Mouse (Mus musculus) fat pad, adult 2 months (tissue): Measurements from ENCODE around the gene Lmx1a.

Source experiments
- DNase-seq: peaks from one replicate; pipeline ENCODE4 v3.0.0-alpha.2; 2011; ENCODE audit warnings: low read depth, low spot score; ENCODE audit errors: extremely low read depth

Gene Lmx1a

GRCm38 (mm10) chr1:167877931-167878330 lies 188.9 kb downstream of the Lmx1a start:
- DNase-seq: no peak

DNA sequence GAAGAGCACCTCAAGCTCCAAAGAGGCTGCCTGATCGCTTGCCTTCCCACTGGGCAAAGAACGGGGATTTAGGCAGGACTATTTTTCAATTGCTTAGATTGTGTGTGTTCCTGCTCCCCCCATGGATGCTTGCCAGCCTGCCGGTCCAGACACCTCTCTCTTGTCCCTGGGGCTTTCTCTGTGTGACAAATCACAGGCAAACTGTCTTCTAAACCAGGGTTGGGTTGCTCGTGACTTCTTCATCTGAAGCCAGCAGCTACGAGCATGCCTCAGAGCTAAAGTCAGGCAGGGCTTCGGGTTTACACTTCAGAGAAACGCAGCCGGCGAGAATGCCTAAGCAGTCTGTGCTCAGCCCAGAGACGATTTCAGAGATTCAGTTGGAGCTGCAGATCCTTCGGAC lies 189.3 kb downstream of the Lmx1a start:
- no peak for DNase-seq

DNA sequence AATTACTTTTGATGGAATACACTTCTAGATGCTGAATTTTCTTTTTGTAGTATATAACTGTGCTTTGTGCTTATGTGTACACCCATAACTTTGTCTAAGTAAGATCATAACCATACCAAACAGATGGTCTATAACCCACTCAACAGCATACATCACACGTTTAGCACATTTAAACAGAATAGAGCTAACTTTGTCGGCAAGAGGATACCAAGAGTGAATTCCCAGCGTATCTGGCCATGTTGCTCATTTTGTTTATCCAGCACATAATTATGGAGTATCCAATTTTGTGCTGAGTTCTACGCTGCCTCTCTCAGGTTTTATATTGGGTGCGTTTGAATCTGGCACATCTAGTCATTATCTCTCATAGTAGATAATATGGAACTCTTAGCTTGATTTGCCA lies 196.7 kb downstream of the Lmx1a start:
- DNase-seq: no peak

- DNase-seq: no peak
These were observed 199.1 kb downstream of the Lmx1a start for GRCm38 (mm10) chr1:167888120-167888519.

DNA sequence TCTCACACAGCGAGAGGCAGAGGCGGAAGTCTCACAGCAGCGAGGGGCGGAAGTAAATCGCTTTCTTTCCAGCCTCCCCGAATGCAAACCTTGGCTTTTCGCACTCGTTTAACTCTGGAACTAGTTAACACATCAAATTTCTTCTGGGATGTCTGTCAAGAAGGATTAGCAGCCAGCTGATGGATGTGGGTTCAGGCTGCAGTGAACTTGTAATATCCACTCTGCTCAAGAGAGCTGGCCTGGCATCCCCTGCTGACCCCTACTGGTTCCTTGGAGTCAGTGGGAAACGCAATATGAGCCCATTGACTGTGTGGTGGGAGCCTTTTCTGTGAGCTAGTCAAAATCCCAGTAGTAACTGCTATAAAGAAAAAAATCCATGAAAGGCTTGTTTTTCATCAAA lies 199.8 kb downstream of the Lmx1a start:
- DNase-seq: no peak

GRCm38 (mm10) chr1:167896234-167896633 lies 207.2 kb downstream of the Lmx1a start:
- no peak for DNase-seq
